Mouse (Mus musculus) thymus, postnatal 25 days (tissue): ENCODE results near the gene Slc38a3.
A peak's percentile ranks its signal among the peaks of the same experiment; 100 is the strongest.

Experiments used
- DNase-seq: peaks from one replicate; pipeline ENCODE4 v3.0.0; 2022

The Slc38a3 gene

DNA sequence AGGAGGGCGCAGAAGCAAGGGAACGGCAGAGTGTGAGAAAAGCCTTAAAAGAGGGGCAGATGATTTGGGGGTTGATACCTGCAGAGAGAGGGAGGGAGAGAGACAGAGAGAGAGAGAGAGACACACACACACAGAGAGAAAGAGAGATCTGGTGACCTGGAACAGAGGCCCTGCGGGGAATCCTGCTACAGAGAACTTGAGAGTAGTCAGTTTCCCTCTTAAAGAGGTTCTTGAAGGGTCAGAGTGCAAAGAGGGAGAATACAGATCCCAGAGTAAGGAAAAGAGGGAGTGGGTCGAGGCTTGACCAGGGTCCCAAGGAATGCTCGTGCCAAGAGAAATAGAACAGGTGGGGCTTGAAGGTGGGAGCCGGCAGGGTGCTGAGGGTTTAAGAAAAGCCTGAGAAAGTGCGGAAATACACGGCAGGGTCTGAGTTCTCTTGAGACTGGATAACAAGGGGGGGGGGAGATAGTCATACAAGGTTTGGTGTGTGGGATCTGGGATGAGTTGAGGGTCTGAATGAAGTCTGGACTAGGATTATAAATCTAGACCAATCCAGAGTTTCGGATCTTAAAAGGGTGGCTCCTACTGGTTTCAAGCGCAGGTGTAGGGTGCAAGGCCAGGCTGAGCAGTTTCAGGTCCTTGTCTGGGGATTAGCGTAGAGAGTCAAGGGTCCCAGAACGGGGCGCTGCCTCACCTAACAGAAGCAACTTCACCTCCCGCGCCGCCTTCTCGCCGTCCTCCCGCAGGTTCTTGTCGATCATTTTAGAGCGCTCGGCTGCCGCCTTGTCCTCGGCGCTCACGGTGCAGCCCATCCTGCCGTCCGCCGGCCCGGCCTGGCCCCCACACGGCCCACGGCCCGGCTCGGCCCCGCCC lies 34.7 kb downstream of the Slc38a3 start:
- peak; percentile 64 for DNase-seq

DNA sequence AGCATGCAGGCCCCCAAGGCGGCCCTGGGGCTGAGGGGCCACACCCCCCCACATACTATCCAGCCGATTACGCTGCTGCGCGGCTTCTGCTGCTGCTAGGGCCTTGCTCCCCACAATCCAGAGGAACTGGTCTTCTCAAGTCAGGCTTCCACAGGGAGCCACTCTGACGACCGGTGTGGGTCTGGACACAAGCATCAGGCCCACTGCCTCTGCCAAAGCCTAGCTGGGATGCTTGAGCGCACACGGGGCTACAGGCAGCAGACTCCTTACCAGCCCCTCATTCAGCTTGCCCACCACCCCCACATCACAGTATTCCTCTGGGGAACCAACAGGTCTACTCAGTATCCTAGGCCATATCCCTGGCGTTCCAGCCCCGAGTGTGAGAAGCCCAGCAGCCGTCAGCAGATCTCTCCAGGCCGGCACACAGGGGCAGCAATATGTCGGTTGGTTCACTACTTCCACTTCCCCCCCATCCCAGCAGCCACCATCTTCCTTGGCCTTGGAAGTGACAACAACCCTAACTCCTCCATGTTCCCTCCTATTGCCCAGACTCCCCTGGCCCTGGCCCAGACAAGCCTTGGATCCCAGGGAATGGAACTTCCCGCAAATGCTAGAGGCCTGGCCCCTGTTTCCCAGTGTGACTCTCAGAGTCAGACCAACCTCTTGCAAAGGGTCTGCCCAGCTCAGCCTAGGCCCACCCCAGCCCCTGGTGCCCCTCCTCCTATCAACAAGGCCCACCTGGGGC lies 35.5 kb downstream of the Slc38a3 start:
- DNase-seq: peak; percentile 65

DNA sequence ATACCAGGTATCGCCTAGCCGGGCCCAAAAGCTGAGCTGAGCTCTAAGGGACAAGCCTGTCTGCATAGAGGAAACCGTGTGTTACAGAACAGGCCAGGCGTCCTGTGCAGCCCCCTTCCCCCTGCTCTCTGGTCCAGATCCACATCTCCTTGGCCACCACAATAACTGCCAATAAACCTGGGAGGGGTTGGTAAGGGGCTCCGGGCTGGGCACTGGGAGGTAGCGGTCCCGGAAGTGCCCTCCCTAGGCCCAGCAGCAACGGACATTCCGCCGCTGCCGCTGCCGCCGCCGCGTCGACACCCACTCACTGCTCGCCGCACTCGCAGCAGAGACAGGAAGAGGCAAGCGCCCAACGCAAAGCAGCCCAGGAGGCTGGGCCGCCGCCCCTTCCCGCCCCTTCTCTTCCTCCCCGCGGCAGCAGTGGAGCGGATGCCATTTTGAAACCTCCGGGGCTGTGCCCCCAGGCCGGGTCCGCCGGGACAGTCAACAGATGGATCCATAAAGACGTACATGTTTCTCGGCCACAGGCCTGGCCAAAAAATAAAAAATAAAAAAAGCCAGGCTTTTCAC lies 36.2 kb downstream of the Slc38a3 start:
- peak; percentile 91 for DNase-seq

DNA sequence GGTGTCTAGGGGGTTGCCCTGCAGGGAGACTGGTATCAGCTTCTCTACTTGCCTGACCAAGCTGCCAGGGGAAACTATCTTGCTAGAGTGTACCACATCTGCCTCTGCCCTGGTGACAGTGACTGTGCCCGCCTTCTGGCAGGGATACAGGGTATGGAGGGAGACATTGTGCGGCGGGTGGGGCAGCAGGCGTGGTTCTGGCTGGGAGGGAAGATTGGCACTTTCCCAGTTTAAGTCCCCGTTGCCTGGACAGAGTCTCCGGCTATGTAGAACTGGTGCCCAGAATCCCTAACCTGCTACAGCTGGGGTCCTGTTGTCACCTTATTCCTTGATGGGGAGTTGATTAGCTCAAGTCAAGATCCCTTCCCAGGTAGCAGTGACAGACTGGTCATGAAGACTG lies 36.9 kb downstream of the Slc38a3 start:
- peak; percentile 33 for DNase-seq

DNA sequence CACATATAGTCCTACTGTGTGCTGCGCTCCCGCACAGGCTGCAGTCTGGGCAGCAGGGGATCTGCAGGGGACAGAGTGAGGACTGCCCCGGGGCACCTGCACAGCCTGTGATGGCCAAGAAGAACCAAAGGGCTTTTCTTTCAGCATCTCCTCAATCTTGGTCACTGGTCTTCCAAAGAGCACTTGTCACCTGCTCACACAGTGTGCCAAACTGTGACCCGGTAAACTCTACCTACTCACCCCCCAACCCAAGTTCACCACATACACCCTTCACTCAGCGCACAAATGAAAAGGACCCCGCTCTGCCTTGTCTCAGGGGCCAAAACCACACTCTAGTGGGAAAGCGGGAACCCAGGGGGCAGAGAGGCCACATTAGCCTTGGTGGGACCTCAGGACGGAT lies 37.5 kb downstream of the Slc38a3 start:
- no peak for DNase-seq

DNA sequence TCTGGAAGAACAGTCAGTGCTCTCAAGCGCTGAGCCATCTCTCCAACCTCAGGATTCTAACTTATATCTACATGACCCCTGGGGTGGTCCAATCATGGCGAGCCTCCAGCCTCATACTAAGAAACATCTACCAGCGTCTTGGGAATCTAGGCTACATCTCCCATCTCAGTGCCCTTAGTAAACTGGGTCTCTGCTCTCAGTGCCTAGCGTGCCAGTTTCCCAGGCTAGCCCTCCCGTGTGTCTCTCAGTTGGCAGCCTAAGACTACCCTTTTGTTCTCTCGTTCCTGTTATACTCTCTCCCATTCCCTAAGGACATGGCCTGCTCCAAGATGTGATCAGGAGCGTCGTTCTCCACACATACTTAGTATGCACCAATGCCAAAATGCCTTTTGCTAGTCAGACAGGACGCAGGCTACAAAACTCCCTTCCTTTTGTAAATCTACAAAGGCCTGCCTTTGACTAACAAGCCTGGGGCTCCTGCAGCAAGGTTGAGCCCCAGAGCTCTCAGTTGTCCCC lies 38.0 kb downstream of the Slc38a3 start:
- no peak for DNase-seq

DNA sequence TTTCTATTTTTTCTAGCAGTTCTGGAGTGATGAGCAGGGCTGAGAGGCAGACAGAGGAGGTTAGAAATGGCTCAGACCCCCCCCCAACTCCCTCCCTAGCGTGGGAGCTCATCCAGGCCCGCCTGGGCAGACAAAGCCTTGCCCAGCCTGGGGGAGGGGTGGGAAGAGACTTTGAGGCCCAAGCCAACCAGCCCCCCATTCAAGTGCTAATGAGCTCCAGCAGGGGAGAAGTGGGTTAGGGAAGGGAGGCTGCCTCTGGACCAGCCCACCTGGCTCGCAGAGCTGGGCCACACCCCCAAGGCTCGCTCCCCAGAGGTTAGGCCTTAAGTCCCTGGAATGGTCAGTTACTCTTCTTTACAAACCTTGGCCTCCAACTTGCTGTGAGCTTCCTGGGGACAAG lies 38.8 kb downstream of the Slc38a3 start:
- no peak for DNase-seq

DNA sequence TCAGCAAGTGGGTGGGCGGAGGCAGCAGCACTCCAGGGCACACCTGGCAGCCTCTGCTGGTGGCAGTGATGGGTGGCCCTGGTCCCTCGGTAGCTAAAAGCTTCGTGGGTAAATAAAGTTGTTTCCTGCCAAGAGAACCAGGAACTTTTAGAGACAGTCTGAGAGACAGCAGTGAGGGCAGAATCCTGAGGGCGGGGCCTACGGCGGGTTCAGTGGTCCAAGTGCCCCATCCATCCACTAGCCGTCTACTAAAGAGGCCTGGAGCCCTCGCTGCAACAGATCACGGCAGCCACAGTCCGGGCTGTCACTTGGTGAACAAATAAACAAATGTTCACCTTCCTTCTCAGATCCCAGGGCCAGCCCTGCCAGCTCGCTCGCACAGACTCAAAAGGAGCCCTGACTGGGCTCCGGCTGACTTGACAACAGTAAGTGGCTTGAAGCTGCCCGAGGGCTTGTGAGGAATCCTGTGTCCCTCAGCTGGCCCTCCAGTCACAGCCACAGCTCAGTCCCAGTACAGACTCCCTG lies 39.4 kb downstream of the Slc38a3 start:
- peak; percentile 71 for DNase-seq

DNA sequence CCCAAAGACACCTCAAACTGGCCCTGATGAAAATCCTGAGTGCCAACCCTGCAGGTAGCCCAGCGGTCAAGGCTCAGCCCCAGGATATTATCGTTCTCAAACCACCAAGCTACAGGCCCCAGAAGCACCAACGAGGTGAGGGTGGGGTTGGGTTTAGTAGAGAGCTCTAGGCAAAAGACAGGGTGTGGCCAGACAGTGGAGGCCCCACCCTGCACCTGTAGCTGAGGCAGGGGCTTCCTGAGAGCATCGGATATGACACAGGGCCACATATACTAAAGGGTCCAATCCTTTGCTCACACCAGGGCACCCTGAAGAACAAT lies 40.0 kb downstream of the Slc38a3 start:
- peak; percentile 46 for DNase-seq

DNA sequence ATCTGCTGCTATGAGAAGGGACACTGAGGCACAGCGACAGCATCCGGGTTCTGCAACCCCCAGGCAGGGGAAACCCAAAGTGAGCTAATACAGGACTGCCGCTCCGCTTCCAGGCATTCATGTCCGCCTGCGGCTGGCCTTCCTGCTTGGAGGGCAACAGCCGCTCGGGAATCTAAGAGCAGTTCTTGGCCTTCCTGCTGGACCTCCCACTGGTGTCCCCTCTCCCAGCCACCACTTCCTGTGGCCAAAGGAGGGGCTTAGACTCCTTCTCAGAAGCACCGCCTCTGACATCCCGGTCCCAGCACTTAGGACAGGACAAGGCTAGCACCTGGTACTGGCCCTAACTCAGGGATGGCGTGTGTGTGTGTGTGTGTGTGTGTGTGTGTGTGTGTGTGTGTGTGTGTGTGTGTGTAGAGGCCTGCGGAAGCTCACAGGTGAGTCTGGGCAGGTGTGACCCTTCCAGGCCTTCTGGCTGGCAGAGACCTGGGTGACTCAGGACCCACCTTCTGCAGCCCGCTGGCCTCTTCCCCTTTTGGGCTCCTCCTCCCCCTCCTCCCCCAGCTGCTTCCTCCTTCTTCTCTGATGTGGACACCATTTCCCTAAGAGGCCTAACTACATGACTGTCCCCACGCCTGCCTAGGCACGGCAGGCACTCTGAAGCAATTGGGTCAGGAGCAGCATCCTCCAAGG lies 40.5 kb downstream of the Slc38a3 start:
- no peak for DNase-seq

DNA sequence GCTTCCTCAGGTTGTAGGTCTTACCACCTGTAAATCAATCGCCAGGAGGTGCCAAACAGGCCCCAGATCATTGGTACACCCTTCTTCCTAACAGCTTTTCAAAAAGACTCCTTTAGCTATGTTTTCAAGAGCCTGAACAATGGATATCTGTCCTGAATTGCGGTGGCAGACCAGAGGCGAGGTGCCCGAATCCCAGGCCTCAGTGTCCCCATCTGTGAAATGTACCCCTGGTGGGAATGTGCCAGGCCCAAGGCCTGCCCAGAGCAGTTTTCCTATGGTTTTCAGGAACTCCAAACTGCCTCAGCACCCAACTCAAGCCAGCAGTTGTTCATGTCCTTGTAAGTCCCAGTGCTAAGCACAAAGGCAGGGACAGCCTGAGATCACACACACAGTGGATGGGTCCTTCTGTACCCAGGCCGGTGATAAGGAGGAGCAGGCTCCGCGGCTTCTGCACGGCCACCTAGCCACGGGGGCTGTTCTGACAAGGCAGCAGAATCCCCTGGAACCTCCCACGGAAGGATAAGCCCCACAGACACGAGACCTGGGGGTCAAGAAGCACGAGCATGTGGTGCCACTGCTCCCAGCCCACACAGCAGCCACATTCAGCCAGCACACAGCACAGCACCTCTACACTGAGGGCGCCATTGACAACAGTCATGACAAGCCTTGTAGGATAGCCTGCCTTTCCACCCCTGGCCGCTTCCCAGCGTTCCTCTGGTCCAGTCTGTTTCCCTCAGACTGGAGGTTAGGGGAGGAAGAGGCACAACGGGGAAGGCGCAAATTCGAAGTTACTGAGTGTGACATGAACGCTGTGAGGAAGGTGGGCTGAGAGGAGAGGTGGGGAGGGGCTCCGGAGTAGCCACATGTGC lies 41.7 kb downstream of the Slc38a3 start:
- no peak for DNase-seq

DNA sequence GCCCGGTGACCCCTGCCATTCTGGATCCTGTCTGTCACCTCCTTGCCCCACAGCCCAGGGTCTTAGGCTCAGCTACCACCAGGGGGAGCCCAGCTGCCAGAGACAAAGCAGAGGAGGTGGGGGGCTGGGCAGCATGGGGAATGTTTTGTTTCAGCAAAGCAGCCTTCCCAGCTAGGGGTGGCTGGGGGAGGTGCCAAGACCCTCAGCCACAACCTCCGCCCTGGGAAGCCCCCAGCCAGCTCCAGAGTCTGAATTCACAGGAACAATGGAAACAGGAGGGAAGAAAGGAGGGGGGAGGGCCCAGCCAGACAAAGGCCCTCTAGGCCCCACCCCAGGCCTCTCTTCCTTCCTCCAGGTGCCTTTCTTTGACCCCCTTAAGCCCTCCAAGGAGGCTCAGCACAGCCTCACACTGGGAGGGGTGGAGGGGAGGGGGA lies 42.5 kb downstream of the Slc38a3 start:
- DNase-seq: peak; percentile 95

DNA sequence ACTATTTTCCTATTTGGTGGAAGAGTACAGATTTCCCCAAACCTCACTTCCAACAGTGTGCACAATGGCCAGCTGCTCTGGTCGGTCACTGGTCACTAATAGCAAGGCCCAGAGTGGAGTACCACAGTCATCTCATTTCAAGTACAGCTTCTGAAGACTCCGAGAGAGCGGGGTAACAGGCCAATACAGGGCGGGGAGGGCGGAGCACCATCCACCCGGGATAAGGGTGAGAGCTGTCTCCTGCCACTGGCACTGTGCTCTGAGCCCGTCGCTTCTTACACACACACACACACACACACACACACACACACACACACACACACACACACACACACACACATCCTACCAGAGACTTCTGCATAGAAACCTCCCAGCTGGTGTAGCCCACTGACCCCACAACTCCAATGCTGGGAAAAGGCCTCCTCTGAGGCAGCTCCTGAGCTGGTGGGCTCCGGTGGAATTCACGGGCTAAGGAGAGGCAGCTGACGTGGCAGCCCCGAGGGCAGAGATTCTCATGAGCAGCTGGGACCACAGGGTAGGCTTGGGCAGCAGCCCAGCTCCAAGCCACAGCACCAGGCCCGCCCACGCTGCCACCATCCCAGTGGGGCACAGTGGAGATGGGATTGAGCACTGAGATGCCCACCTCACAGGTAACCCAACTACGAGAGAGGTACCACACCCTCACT lies 43.0 kb downstream of the Slc38a3 start:
- no peak for DNase-seq

DNA sequence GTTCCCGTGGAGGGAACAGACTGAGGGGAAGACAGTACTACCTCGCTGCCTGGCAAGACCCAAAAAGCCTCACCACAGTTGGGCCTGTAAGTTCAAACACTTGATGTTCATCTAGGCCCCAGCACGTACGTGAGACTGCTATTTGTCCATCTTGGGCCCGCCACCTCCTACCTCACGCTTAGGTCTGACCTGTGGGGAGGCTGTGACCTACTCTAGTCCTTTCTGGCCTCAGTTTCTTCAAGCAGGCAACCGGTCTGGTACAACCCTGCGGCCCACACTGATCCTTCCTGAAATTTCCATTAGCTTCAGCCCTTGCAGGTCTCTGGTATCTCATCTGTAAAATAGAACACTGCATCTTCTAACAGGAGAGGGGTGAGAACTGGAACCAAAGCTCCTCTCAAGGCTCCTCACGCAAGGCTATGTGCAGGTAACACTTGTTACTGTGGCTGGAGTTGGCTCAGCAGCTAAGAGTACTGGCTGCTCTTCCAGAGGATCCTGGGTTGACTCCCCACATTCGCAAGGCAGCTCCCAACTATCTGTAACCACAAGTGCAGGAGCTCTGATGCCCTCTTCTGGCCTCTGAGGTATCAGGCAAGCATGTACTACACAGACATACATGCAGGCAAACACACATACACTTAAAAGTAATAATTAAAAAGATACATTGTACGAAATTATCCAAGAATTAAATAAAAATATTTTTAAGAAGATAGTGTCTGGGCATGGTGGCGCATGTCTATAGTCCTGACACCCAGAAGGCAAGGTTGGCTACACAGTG lies 43.8 kb downstream of the Slc38a3 start:
- peak; percentile 40 for DNase-seq

DNA sequence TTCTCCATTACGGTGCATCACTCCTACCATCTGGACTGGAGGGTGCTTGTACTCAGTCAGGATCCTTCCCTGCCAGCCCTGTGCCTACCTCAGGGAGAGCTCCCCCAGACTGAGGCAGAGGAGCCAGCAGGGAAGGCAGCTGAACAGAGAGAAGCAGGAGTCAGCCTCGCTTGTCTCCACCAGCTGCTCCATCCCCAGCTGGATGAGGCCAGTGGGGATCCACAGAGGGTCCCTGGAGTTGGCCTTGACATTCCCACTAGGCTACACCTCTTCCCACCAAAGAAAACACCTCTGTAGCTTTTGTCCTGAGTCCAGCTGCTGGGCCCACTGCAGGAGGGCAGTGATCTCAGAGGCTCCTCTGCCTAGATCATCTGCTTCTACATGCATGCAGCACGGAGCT lies 44.4 kb downstream of the Slc38a3 start:
- DNase-seq: no peak

DNA sequence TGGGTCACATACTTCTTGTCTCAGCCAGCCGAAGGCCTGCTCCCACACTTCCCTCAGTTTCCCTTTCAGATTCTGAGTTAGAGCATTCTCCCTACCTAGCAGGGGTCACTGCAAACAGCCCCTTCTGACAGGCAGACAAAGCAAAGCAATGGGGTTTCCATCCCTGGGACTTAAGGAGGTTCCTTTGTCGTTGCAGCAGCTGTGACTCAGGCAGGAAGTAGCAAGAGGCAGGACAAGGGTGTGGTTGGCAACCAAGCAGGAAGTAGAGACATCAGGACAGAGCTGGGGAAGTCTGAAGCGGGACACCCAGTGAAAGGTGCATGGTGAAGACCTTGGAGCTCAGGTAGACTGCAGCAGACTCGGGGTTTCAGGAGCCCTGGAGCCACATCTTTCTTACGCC lies 44.8 kb downstream of the Slc38a3 start:
- peak; percentile 69 for DNase-seq

DNA sequence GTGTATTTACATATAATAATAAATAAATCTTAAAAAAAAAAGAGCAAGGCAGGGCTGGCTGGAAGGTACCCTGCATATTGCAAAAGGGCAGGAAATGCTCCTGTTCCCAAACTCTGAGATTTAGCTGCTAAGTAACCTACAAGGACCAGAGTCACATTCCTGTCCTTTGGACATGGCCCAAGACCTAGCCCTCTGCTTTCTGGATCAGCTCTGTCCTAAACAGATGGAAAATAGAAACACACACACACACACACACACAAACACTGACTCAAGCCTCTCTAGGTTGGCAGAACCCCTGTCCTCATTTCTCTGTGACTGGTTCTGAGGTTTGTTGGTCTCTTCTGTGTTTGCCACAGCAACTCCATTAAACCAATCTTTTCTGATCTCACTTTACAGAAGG lies 48.4 kb downstream of the Slc38a3 start:
- DNase-seq: no peak

DNA sequence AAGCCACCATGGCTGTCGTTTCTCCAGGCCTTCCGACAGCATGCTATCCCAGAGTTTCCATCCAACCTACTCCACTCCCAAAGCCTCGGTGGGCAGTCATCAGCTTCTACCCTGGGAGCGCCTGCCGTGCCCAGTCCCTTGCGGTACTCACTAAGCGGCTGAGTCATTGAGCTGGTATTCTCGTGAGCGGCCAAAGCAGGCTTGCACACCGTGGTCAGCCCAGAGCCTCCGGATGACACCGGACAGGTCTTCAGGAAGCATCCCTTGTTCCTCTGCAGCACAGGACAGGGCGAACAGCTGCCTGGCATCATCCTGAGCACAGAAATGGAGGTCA lies 49.8 kb downstream of the Slc38a3 start:
- DNase-seq: no peak

DNA sequence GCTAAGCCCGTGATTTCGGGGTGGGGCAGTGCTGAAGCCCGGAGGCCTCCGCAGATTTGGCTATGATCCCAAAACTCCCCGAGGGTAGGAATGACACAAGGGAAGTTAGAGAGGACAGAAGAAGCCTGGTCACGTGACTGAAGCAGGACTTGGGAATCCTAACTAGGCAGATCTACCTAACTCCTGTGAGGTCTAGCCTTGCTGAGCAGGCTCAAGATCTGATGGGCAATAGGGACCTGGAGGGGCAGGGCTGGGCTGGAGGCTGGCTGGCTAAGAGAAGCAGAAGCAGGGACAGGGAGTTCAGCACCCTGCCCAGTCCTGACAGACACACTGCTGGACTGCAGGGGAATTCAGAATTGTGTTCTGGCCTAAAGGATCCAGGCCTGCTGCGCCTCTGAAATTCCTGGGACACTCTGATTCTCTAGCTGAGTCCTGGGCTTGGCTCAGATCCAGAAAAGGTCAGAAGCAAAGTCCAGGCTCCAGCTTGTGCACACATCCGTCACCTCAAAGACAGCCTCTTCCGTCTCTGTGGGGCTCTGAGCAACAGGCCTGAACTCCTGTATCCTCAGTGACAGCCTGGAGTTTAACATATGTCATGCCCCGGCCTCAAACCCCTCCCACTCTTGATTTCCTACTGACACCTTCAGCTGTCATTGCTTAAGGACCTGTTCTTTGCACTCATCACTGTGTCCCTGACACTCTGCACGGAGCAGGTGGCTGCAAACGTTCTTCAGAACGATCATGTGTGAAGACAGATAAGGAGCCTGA lies 50.4 kb downstream of the Slc38a3 start:
- no peak for DNase-seq

DNA sequence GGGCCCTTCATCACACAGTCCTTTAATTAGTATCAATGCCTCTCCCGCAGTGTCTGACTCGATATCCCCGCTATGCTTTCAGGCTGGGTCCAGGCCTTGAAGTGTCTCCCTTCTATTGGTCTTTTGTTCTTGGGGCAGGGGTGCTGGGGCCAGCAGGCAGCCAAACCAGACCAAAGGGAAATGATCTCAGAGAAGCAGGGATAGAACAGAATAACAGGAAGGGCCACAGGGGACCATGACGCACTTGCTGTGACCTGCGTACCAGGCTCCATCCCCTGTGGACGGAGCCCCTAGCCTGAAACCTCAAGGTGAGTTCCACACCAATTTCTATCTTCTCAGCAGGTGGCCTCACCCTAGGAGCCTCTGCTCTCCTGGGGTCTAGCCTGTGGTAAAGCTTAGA lies 51.2 kb downstream of the Slc38a3 start:
- no peak for DNase-seq
